Mouse (Mus musculus) ES-E14 (cell line): ENCODE measurements around the gene Hyal2. TPM values are rescaled to one million over a fixed set of nuclear protein-coding genes. Genes with fewer than 3 reads are reported as not detected.

Experiments
- DNase-seq: peaks from one replicate; pipeline ENCODE4 v3.0.0-alpha.2; 2013; ENCODE audit warnings: low read depth, low spot score
- H3K27ac ChIP-seq: 2 replicates; pipeline ENCODE4 v1.5.1; 2012; ENCODE audit warnings: low read depth, mild to moderate bottlenecking, low read length, moderate library complexity, mixed read lengths; ENCODE audit not compliant: poor library complexity, insufficient read depth, severe bottlenecking
- H3K36me3 ChIP-seq: 2 replicates; pipeline ENCODE4 v1.6.1; 2012; ENCODE audit warnings: mild to moderate bottlenecking, low read length, moderate library complexity, mixed read lengths; ENCODE audit not compliant: control insufficient read depth, poor library complexity, insufficient read depth, severe bottlenecking
- H3K4me1 ChIP-seq, 2 experiments: fragments of 150-350 bp in 1 of 2; sonication (generic) in 1 of 2; 2 replicates each; pipeline ENCODE4 v1.6.1; 2012; ENCODE audit warnings: low read length in 2 of 2, mild to moderate bottlenecking in 1 of 2, mixed read lengths in 1 of 2; ENCODE audit not compliant: control insufficient read depth in 2 of 2, insufficient read depth in 2 of 2, poor library complexity in 1 of 2
- H3K4me3 ChIP-seq, 2 experiments: fragments of 150-350 bp in 1 of 2; sonication (generic) in 1 of 2; 2 replicates each; pipeline ENCODE4 v1.5.1; 2012; ENCODE audit warnings: low read length in 2 of 2, low read depth in 1 of 2, mild to moderate bottlenecking in 1 of 2, mixed read lengths in 1 of 2; ENCODE audit not compliant: insufficient read depth in 1 of 2, poor library complexity in 1 of 2, severe bottlenecking in 1 of 2
- H3K9ac ChIP-seq: 2 replicates; pipeline ENCODE4 v1.6.1; 2012; ENCODE audit warnings: low read depth, mild to moderate bottlenecking, low read length, mixed read lengths; ENCODE audit not compliant: poor library complexity, insufficient read depth, severe bottlenecking
- H3K9me3 ChIP-seq: fragments of 150-350 bp; sonication (generic); 2 replicates; pipeline ENCODE4 v1.6.1; 2012; ENCODE audit warnings: low read depth, mild to moderate bottlenecking, low read length; ENCODE audit not compliant: control insufficient read depth, insufficient read depth
- CHD2 ChIP-seq: IDR thresholded peaks from 2 replicates; pipeline ENCODE4 v1.6.1; 2014; ENCODE audit warnings: mild to moderate bottlenecking, low read depth, low read length, inconsistent platforms
- HCFC1 ChIP-seq: IDR thresholded peaks from 2 replicates; pipeline ENCODE4 v1.6.1; 2012; ENCODE audit warnings: low read length, inconsistent platforms, borderline replicate concordance; ENCODE audit not compliant: insufficient read depth
- MAFK ChIP-seq: IDR thresholded peaks from 2 replicates; pipeline ENCODE4 v1.6.1; 2014; ENCODE audit warnings: mild to moderate bottlenecking, low read depth, low read length, inconsistent platforms; ENCODE audit not compliant: insufficient read depth
- ZC3H11A ChIP-seq: IDR thresholded peaks from 2 replicates; pipeline ENCODE4 v1.6.1; 2012; ENCODE audit warnings: low read depth, mild to moderate bottlenecking, inconsistent platforms, low read length, borderline replicate concordance
- ZNF384 ChIP-seq: IDR thresholded peaks from 2 replicates; pipeline ENCODE4 v1.6.1; 2012; ENCODE audit warnings: low read depth, low read length, inconsistent platforms
- in situ Hi-C, 2 experiments: fragments of 600-800 bp; cut with MboI; formaldehyde crosslinking; loops; one replicate each; pipeline ENCODE4 v1.15.1; 2025; ENCODE audit warnings: low sequenced_read_pairs in 2 of 2, inconsistent platforms in 1 of 2; ENCODE audit not compliant: unreplicated experiment in 2 of 2
- total RNA-seq: library from RNA; depleted of rRNA; stranded (reverse); fragments of 300-350 nt; gene quantifications from 2 replicates; pipeline ENCODE4 v1.2.3, GENCODE M21; 2012

The Hyal2 gene
- total RNA-seq, 1 experiment, result 68.1 TPM

GRCm38 (mm10) chr9:107544196-107544700 lies 23.5 kb upstream of the Hyal2 start:
- Histone ChIP-seq H3K9ac (no peak overlapping the region), H3K36me3 (peaks cover 11% of the 10 kb centered on the region; the same call in 1 of the 2 replicates), H3K27ac (no peak overlapping the region), H3K4me3 (no peak overlapping the region), H3K9me3 (no peaks in the 10 kb centered on the region), H3K4me1 (peaks cover 0 to 16% of the 10 kb centered on the region in 2 experiments; a peak in 3 of 4 replicates)
- DNase-seq, result no peak
- no peak for TF ChIP-seq HCFC1
- no peak for TF ChIP-seq CHD2
- TF ChIP-seq MAFK, result no peak
- TF ChIP-seq ZNF384, result no peak
- no peak for TF ChIP-seq ZC3H11A
- in situ Hi-C loops, result no loop called here

- Histone ChIP-seq H3K9me3 (no peaks in the 10 kb centered on the region), H3K4me3 (no peak overlapping the region), H3K36me3 (peaks cover 9% of the 10 kb centered on the region; the same call in 1 of the 2 replicates), H3K9ac (no peak overlapping the region), H3K27ac (no peak overlapping the region), H3K4me1 (peaks cover 0 to 18% of the 10 kb centered on the region in 2 experiments; a peak in 3 of 4 replicates)
- in situ Hi-C loops, result no loop called here
- DNase-seq, result no peak
- TF ChIP-seq CHD2, result no peak
- TF ChIP-seq ZC3H11A, result no peak
- no peak for TF ChIP-seq HCFC1
- TF ChIP-seq ZNF384, result no peak
- no peak for TF ChIP-seq MAFK
Measured at GRCm38 (mm10) chr9:107544729-107545128, 23.0 kb upstream of the Hyal2 start.

- in situ Hi-C loops, result no loop called here
- Histone ChIP-seq H3K9me3 (no peaks in the 10 kb centered on the region), H3K4me1 (peaks cover 0 to 18% of the 10 kb centered on the region in 2 experiments; a peak in 3 of 4 replicates), H3K27ac (no peak overlapping the region), H3K36me3 (peaks cover 6% of the 10 kb centered on the region; the same call in 1 of the 2 replicates), H3K9ac (no peak overlapping the region), H3K4me3 (no peak overlapping the region)
- TF ChIP-seq ZC3H11A (no peak), HCFC1 (no peak), MAFK (no peak), CHD2 (no peak), ZNF384 (no peak)
- no peak for DNase-seq
Measured at GRCm38 (mm10) chr9:107545199-107545598, 22.5 kb upstream of the Hyal2 start.

- no peak for TF ChIP-seq ZC3H11A
- no peak for TF ChIP-seq CHD2
- in situ Hi-C loops, result no loop called here
- H3K27ac ChIP-seq, result no peak overlapping the region
- no peak overlapping the region for H3K4me3 ChIP-seq
- no peak overlapping the region for H3K9ac ChIP-seq
- DNase-seq, result no peak
- H3K9me3 ChIP-seq, result no peaks in the 10 kb centered on the region
- peaks cover 6% of the 10 kb centered on the region; the same call in 1 of the 2 replicates for H3K36me3 ChIP-seq
- H3K4me1 ChIP-seq, result peaks cover 0 to 20% of the 10 kb centered on the region in 2 experiments; a peak in 3 of 4 replicates
Measured at GRCm38 (mm10) chr9:107545602-107546001, 22.1 kb upstream of the Hyal2 start.

- no peaks in the 10 kb centered on the region for H3K9me3 ChIP-seq
- H3K4me1 ChIP-seq, result peaks cover 0 to 29% of the 10 kb centered on the region in 2 experiments; a peak in 2 of 4 replicates
- no peak for TF ChIP-seq HCFC1
- no peak for TF ChIP-seq CHD2
- no peak for TF ChIP-seq ZNF384
- TF ChIP-seq ZC3H11A, result no peak
- TF ChIP-seq MAFK, result no peak
- no peak within 1 kb of the TSS for H3K27ac ChIP-seq
- in situ Hi-C loops, result no loop called here
- H3K9ac ChIP-seq, result no peak within 1 kb of the TSS
- DNase-seq, result peak; percentile 87
- peak within 1 kb of the TSS in 1 of 2 experiments; percentile 42; a peak in 1 of 4 replicates for H3K4me3 ChIP-seq
- H3K36me3 ChIP-seq, result peaks cover 6% of the 10 kb centered on the region; the same call in 1 of the 2 replicates
Measured at GRCm38 (mm10) chr9:107547026-107547425, 20.7 kb upstream of the Hyal2 start, which contains the start of gene Zmynd10. Gene Zmynd10, plus strand, starts transcription at chr9:107547298.
